Mouse (Mus musculus): ENCODE results near the gene Ubap2l. TPM values are rescaled to one million over a fixed set of nuclear protein-coding genes. Genes with fewer than 3 reads are reported as not detected.

The Ubap2l gene
- polyA plus RNA-seq, 1 experiment from 2014 or later: 197 TPM

MicroRNAs encoded within 50 kb of the gene (microRNA counts, 519-probe panel; counts per million panel counts)
- microRNA mmu-miR-190b: 2,734 counts per million, percentile 66 among the panel's probes with 10 or more counts

Small RNAs within 50 kb of the gene (microRNA-seq; reads per million reads assigned to microRNA genes)
- gene Mir190b (11.3 reads per million, percentile 30 among the genes with 10 or more reads in this experiment), gene Mir7669 (0.89 reads per million)

Other genes with a start within 250 kb of the Ubap2l start
- gene She, start 221.3 kb downstream of the Ubap2l start, polyA plus RNA-seq (2015; fragmentation: Nextera tagmentation; extraction: Ambion mirVana): 6.6 and 7.5 TPM in 2 replicates
- gene Il6ra, start 139.4 kb downstream of the Ubap2l start, polyA plus RNA-seq (2015; fragmentation: Nextera tagmentation; extraction: Ambion mirVana): 0.87 and 1.1 TPM in 2 replicates
- gene Atp8b2, start 89.1 kb downstream of the Ubap2l start, polyA plus RNA-seq (2015; fragmentation: Nextera tagmentation; extraction: Ambion mirVana): 11.9 and 13.2 TPM in 2 replicates
- 174 and 180 TPM in 2 replicates for gene Hax1, start 53.8 kb downstream of the Ubap2l start, polyA plus RNA-seq (2015; fragmentation: Nextera tagmentation; extraction: Ambion mirVana)
- 171 and 172 TPM in 2 replicates for gene 4933434E20Rik, start 992 bp downstream of the Ubap2l start, polyA plus RNA-seq (2015; fragmentation: Nextera tagmentation; extraction: Ambion mirVana)
- gene Tpm3, start 20.0 kb upstream of the Ubap2l start, polyA plus RNA-seq (2015; fragmentation: Nextera tagmentation; extraction: Ambion mirVana): 547 and 591 TPM in 2 replicates
- 0.40 and 0.45 TPM in 2 replicates for gene Nup210l, start 51.5 kb upstream of the Ubap2l start, polyA plus RNA-seq (2015; fragmentation: Nextera tagmentation; extraction: Ambion mirVana)
- gene Rps27, start 161.0 kb upstream of the Ubap2l start, polyA plus RNA-seq (2015; fragmentation: Nextera tagmentation; extraction: Ambion mirVana): 1,600 and 1,610 TPM in 2 replicates
- 39.8 and 40.8 TPM in 2 replicates for gene Rab13, start 161.1 kb upstream of the Ubap2l start, polyA plus RNA-seq (2015; fragmentation: Nextera tagmentation; extraction: Ambion mirVana)
- 96.9 and 105 TPM in 2 replicates for gene Jtb, start 179.0 kb upstream of the Ubap2l start, polyA plus RNA-seq (2015; fragmentation: Nextera tagmentation; extraction: Ambion mirVana)
- 3.7 and 6.9 TPM in 2 replicates for gene Creb3l4, start 190.9 kb upstream of the Ubap2l start, polyA plus RNA-seq (2015; fragmentation: Nextera tagmentation; extraction: Ambion mirVana)
- gene Slc39a1, start 195.5 kb upstream of the Ubap2l start, polyA plus RNA-seq (2015; fragmentation: Nextera tagmentation; extraction: Ambion mirVana): 101 and 104 TPM in 2 replicates
- 26.1 and 26.7 TPM in 2 replicates for gene Crtc2, start 201.5 kb upstream of the Ubap2l start, polyA plus RNA-seq (2015; fragmentation: Nextera tagmentation; extraction: Ambion mirVana)
- 3.9 and 4.1 TPM in 2 replicates for gene Dennd4b, start 212.6 kb upstream of the Ubap2l start, polyA plus RNA-seq (2015; fragmentation: Nextera tagmentation; extraction: Ambion mirVana)
- gene Gatad2b, start 240.6 kb upstream of the Ubap2l start, polyA plus RNA-seq (2015; fragmentation: Nextera tagmentation; extraction: Ambion mirVana): 12.8 and 16.2 TPM in 2 replicates

Measured in kidney, embryonic 15.5 days (tissue).